Mouse (Mus musculus): ENCODE results near the gene Map7.

The Map7 gene

DNA sequence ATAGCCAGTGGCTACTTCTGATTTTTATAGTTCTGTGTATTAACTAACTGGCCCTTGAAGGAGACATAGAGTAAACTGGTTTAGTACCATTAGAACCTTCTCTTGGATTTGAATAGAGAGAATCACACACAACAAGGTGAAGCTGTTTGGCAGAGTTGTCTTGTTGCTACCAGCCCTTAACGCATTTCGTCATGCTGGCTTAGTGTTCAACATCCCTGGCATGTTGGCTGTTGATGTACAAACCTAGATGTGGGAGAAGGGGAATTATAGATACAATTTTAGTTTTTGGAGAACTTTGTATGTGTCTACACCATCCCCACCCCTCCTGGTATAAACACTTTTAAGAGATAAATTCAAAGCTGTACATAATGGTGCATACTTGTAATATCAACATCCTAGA is 37.5 kb downstream of the Map7 start:
- no peak for DNase-seq (ENCODE audit: low read depth, low spot score)

DNA sequence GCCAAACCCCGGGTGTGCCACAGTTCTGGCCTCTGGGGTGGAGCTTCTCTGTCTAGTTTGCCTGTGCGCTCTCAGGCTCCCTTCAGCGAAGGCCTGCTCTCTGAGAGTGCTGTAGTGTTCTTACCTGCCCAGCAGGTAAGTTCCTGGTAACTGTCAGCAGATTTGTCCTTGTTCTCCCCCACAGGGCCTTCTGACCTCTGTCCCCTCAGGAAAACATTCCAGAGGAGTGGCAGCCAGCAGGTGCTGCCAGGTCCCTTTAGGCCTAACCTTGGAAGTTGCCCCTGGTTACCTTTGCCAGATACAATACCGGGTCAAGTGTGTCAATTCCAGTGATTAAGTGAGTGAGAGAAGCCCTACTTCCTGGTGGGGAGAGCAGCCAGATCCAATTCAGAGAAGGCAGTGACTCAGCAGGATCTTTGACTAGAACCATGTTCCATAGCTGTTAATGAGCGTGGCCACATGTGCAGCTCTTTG is 38.6 kb downstream of the Map7 start:
- DNase-seq (ENCODE audit: low read depth, low spot score), result no peak

GRCm38 (mm10) chr10:20190139-20190747 is 42.0 kb downstream of the Map7 start:
- no peak for DNase-seq (ENCODE audit: low read depth, low spot score)

DNA sequence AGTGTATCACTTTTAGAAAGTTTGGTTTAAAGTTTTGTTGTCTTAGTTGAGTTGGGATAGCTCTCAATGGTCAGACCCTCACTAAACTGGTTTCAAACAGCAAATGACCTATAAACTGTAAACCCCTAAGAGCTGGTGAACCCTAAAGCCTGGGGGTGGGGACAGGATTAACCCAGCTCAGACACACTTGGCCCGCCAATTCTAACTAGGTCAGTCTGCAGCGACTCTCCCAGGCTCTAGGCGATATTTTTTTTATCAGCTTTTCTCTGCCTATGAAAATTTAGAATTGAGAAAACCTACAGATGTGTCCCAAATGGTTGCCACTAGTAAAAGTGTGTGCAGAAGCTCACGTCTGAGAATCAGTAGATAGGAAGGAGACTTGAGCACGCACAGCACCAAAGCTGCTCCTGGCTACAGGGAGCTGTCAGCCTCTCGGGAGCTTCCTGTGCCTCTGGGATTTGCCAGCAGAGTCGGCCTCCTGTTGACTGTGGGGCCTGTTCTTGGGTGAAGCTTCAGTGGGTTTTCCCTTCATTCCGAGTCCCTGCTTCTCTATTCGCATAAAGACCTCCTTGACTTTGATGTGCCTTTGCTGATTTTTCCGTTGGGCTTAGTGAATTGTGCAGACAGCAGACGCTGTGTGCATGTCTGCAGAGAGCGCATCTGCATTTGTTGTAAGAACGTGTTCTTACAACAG is 46.7 kb downstream of the Map7 start:
- no peak for DNase-seq (ENCODE audit: low read depth, low spot score)

DNA sequence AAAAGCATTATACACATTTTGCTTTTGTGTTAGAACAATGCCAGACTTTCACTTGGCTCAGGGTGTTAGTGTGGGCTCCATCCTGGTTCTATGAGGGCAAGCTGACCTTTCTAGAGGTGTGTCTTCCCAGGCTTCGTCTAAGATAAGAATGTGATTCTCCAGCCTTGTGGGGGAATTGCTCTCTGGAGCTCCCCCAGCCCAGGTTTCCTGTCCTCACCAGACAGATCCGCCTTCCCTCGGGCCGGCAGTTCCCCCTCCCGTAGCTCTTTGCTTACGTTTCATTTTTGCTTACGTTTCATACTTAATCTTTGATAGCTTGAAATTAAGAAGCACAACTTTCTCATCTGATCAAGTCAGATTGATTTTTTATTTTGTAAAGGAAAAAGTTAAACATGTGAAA is 48.8 kb downstream of the Map7 start:
- no peak for DNase-seq (ENCODE audit: low read depth, low spot score)

DNA sequence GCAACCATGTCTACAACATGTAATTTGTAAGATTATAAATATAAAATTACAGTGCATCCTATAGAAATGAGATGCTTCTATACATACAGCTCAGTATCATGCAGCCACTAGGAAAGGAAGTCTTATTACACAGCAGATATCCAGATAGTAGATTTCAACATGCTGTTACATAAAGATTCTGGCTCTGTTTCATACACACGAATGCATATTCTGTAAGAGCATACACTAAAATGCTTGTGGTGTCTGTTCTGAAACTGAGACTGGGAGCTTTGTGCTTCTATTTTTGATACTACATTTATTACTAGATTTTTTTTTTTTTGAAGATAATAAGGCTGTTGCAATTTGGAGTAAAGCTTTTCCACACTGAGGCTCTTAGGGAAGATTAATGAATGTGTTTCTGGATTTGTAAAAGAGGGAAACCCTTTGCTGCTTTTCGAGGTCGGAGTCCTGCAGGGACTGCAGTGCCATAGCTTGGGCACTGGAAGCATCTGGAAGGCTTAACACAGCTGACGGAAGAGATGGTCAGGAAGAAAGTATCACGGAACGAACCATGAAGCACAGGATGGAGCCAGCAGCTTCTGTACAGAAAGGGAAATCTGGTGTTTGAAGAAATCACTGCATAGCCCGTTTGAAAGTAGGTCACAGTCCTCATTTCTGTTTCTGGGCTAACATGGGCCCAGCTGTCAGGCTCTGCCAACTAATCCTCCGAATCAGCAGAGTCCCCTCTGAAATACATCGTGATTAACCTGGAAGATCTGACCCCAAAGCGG is 50.9 kb downstream of the Map7 start:
- DNase-seq (ENCODE audit: low read depth, low spot score), result no peak

DNA sequence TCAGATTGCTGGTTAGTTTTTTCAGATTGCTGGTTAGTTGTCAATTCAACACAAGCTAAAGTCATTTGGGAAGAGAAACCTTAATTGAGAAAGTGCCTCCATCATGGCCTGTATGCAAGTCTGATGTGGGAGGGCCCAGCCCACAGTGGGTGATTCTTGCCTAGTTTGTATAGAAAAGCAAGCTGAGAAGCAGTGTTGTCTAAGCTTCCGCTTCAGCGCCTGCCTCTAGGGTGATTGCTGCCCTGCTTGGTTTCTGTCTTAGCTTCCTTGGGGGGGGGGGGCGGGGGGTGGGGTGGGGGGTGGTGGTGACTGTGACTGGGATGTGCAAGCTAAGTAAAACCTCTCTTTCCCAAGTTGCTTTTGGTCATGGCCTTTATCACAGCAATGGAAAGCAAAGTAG is 53.0 kb downstream of the Map7 start:
- DNase-seq (ENCODE audit: low read depth, low spot score), result peak; percentile 38

- DNase-seq (ENCODE audit: low read depth, low spot score), result no peak
These were observed 53.9 kb downstream of the Map7 start for GRCm38 (mm10) chr10:20202171-20202570.

- DNase-seq (ENCODE audit: low read depth, low spot score), result no peak
These were observed 54.5 kb downstream of the Map7 start for GRCm38 (mm10) chr10:20202818-20203217.

DNA sequence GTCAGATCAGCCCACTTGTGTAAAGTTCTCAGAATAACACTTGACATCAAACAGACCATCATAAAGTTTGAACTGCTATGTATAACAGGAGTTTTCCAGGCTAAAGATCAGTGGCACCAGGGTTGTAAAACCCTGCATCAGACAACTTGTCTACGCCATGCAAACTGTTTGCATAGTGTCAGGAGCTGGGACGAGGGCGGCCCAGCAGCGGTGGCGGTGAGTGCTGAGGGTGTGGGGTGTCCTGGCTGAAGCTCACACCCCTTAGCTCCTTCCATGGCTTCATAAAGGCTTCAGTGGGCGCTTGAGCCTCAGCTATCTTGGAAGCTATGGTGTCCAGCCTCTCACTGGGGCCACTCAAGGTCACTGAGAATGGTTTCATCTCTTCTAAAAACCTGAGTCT is 55.2 kb downstream of the Map7 start:
- no peak for DNase-seq (ENCODE audit: low read depth, low spot score)

DNA sequence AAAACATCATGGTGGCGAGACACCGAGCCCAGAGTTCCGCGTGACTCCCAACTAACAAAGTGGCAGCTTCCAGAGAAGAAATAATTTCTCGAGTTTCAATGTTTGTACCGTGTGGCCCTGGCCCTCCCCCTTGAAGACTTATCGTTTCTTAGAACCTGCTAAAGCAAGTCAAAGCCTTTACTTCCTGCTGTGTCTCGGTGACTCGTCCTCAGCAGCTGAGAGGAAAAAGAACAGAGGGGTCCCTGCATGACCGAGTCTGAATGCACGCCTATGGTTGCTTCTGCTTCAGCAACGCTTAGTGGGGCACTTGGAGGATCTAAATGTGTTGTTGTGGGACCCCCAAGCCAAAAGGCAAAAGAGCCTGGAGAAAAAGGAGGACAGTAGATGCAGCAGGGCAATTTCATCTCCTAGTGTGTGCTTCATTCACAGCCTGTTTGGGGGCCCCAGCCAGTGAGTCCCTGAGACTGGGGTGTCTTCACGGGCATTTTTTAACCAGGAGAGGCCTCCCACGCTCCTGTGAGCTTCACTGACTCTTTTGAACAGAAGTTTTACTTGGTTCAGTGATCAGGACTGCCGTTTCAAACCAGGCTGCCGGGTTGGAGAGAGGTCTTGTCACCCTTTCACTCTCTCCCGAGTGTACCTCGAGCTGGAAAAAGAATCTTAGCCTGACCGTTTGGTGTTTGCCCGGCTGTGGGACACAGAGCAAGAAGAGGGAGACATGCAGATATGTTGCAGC is 56.6 kb downstream of the Map7 start:
- DNase-seq (ENCODE audit: low read depth, low spot score), result peak; percentile 44

DNA sequence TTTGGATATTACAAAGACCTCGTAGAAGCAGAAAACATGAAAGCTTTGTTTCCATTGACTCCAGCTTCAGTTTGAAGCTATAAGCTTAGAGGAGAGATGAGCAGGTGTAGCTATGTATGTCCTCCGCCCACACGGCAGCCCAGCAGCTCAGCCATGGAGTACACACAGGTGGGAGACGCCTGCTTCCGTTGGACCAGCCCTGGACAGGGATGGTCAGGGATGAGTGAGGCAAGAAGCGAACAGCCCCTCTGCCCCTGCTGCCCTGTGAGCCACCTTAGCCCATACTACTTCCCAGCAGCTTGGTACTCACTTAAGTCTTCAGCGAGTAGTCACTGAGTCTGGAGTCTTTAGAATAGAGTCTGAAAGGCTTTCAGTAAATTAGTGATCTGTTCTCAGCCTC is 58.7 kb downstream of the Map7 start:
- DNase-seq (ENCODE audit: low read depth, low spot score), result no peak

DNA sequence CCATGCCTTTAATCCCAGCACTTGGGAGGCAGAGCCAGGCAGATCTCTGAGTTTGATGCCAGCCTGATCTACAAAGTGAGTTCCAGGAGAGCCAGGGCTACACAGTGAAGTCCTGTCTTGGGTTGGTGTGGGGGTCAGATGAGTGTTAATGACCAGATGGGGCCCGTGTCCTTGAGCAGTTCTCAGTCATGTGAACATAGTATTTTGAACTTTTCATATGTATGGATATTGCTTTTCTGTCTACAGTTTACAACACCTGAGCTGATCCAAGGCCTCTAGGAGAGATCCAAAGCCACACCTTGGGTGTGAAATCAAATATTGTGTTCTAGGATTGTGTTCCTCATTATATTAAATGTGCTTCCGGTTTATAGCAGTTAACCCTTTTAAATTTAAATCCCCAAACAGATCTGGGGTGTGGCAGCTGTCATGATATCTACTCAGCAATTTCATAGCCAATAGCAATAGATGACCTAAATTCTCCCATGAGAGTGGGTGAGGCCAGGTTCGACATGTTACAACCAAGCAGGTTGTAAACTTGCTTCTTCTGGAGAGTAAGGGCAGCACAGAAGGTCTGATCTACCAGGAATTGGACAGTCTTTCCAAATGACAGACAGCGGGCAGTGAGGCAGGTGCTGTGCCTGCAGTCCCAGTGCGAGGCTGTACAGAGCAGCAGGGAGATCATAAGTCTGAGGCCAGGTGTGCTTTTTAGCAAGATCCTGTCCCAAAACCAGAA is 61.5 kb downstream of the Map7 start:
- DNase-seq (ENCODE audit: low read depth, low spot score), result peak; percentile 80

GRCm38 (mm10) chr10:20214418-20214817 is 66.1 kb downstream of the Map7 start:
- no peak for DNase-seq (ENCODE audit: low read depth, low spot score)

DNA sequence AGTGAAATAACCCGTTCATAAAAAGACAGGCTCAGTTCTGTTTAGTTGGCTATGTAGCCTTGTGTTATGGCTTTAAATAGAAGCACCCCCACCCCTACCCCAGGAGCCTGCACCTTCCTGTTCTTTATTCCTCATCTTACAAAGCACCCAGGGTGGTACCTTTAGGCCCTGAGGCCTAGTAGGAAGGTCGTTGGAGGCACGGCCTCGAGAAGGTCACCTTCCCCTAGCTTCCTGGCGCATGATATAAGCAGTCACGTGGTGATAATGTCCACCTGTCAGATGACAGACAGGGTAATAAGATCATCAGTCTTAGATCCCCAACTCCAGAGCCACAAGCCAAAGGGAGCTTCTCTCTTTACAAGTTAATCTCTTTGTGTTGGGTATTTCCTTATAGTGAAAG is 68.7 kb downstream of the Map7 start:
- DNase-seq (ENCODE audit: low read depth, low spot score), result no peak

DNA sequence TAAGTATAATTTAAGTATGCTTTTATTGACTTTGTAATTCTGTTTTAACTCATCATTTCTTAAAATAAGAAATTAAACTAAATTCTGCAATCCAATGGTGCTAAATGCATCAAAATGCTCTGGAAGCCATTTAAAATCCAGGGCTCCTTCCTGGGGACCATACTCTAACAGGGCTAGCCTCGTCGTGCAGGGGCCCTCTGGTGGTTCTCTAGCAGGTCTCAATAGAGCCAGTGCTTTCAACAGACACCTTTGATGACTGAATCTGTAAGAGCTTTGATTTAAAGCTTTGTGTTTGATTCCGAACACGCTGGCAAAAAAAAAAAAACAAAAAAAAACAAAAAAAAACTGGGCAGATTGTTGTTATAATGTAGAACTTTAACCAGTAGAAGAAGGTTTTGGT is 70.6 kb downstream of the Map7 start:
- DNase-seq (ENCODE audit: low read depth, low spot score), result no peak

DNA sequence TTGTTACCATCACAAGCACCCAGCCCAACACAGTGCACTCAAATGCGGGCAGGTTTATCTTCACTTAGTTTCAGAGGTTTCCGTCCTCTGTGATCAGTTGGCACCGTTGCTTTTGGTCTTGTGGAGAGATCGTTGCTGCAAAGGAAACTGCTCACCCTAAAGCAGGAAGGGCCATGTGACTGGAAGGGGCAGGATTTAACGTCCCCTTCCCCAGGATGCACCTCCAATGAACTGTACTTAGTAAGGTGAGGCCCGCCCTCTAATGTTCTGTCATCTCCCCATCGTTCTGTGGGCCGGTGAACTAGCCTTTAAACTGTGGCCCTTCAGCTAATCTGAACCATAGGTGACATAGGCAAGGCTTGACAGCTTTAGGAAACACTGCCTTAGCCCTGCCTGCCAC is 71.3 kb downstream of the Map7 start:
- no peak for DNase-seq (ENCODE audit: low read depth, low spot score)

GRCm38 (mm10) chr10:20220443-20221071 is 72.3 kb downstream of the Map7 start:
- DNase-seq (ENCODE audit: low read depth, low spot score), result no peak

DNA sequence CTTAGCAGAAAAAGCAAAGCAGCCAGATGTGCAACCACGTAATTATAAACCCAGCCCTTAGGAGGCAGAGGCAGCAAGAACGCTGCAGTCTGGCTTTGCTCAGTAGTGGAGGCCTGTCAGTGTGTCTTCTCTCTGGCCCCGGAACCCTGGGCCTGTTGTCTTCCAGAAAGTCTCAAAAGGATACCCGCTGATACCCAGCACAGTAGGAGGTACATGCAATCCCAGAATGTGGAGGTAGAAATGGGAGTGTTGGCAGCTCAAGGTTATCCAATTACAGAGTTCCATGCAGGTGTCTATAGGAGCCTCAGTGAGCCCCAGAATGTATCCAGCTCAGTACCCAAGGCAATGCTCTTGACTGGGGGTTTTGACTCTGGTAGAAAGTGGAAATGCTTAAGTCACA is 73.7 kb downstream of the Map7 start:
- no peak for DNase-seq (ENCODE audit: low read depth, low spot score)

DNA sequence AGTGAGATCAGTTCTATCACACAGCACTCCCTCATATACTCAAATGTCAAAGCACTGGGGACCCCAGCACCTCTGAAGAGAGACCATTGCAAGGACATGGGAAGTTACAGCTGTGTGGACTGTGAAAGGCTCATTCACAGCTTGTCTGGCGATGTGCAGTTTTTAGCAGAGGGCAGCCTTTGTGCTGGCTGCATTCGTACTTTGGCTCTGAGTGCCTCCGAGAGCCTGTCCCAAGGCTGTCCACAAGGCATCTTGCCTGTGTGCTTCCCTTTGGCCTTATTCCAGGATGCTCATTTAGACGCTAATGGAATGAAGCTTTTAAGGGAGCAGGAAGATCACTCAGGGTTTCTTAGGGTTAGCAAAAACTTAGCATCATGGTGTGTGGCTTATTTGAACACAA is 78.5 kb downstream of the Map7 start:
- DNase-seq (ENCODE audit: low read depth, low spot score), result no peak

GRCm38 (mm10) chr10:20230026-20230425 is 81.8 kb downstream of the Map7 start:
- DNase-seq (ENCODE audit: low read depth, low spot score), result no peak

All from A20 (cell line).